Mouse (Mus musculus): ENCODE data around the gene Spice1.

- TF ChIP-seq TAL1 (conservative IDR thresholded peaks at IDR 0.05; ENCODE audit: low read depth, low read length) (no peak), CTCF (IDR thresholded peaks at IDR 0.05; ENCODE audit: low read depth, low read length) (no peak)
These were observed 33.5 kb upstream of the Spice1 start for GRCm38 (mm10) chr16:44313422-44313821.

Data from G1E (cell line).